Mouse (Mus musculus) midbrain, embryonic 13.5 days (tissue): ENCODE data around the gene Gm10251. TPM values are rescaled to one million over a fixed set of nuclear protein-coding genes. Genes with fewer than 3 reads are reported as not detected.
"Not testable (repeated sequence)": the region's sequence is repeated elsewhere in the genome, so short reads cannot be mapped to it uniquely, and the experiment has no call there.

ENCODE experiments used
- ATAC-seq: fragments of 200-750 bp; cut with Nextera tagmentation; 2 replicates; pipeline ENCODE4 v1.8.0; 2017; ENCODE audit warnings: mild to moderate bottlenecking, moderate TSS enrichment, moderate library complexity
- H3K27ac ChIP-seq: fragments of 300-500 bp; sonication (generic); 2 replicates; pipeline ENCODE4 v1.5.1; 2015; ENCODE audit warnings: inconsistent platforms, mild to moderate bottlenecking, moderate library complexity
- H3K27me3 ChIP-seq: fragments of 300-500 bp; sonication (generic); 2 replicates; pipeline ENCODE4 v1.6.1; 2015; ENCODE audit warnings: mild to moderate bottlenecking, inconsistent platforms
- H3K36me3 ChIP-seq: fragments of 300-500 bp; sonication (generic); 2 replicates; pipeline ENCODE4 v1.6.1; 2015; ENCODE audit warnings: mild to moderate bottlenecking, inconsistent platforms
- H3K4me1 ChIP-seq: fragments of 300-500 bp; sonication (generic); replicated peaks from 2 replicates; pipeline ENCODE4 v1.6.1; 2015; ENCODE audit warnings: inconsistent platforms
- H3K4me2 ChIP-seq: fragments of 300-500 bp; sonication (generic); replicated peaks from 2 replicates; pipeline ENCODE4 v1.6.1; 2015; ENCODE audit warnings: moderate library complexity, mild to moderate bottlenecking, inconsistent platforms
- H3K4me3 ChIP-seq: fragments of 300-500 bp; sonication (generic); replicated peaks from 2 replicates; pipeline ENCODE4 v1.5.1; 2015; ENCODE audit warnings: mild to moderate bottlenecking, inconsistent platforms
- H3K9ac ChIP-seq: fragments of 300-500 bp; sonication (generic); replicated peaks from 2 replicates; pipeline ENCODE4 v1.6.1; 2015; ENCODE audit warnings: mild to moderate bottlenecking, inconsistent platforms
- H3K9me3 ChIP-seq: fragments of 300-500 bp; sonication (generic); 2 replicates; pipeline ENCODE4 v1.6.1; 2016; ENCODE audit warnings: mild to moderate bottlenecking, inconsistent platforms
- WGBS: fragments of 180-500 bp; shearing (Covaris S2); methylation state at CpG from one replicate; pipeline ENCODE4 v1.1.7; 2015; 5-methylcytosine and 5-hydroxymethylcytosine counted together
- polyA plus RNA-seq: library from polyadenylated mRNA; unstranded; fragments of >200 nt; fragmentation: Nextera tagmentation; extraction: Ambion mirVana; gene quantifications from 2 replicates; pipeline ENCODE4 v1.2.1, GENCODE M21; 2015

Gene Gm10251
- not detected in 2 replicates for polyA plus RNA-seq

- not testable (repeated sequence) for H3K27me3 ChIP-seq, H3K4me2 ChIP-seq, H3K36me3 ChIP-seq, H3K27ac ChIP-seq, H3K9ac ChIP-seq, H3K4me1 ChIP-seq, H3K9me3 ChIP-seq, ATAC-seq, H3K4me3 ChIP-seq
- WGBS, result no CpG with 5 or more reads among the region's 1 CpGs
These were observed at the start of gene Gm10251 for GRCm38 (mm10) chr14:6684070-6684469. Gene Gm10251 (minus strand): TSS chr14:6684170.

GRCm38 (mm10) chr14:6720151-6720550, 36.2 kb upstream of the Gm10251 start, which contains the start of gene Gm8050:
Gene Gm8050 (minus strand): TSS chr14:6720251.
- not testable (repeated sequence) for H3K27ac ChIP-seq, H3K36me3 ChIP-seq, H3K4me2 ChIP-seq, H3K27me3 ChIP-seq, H3K9me3 ChIP-seq, ATAC-seq, H3K9ac ChIP-seq, H3K4me1 ChIP-seq, H3K4me3 ChIP-seq
- 83% methylated on average over 1 of the region's 2 CpGs for WGBS

GRCm38 (mm10) chr14:6622318-6622717, 61.7 kb downstream of the Gm10251 start, which contains the start of gene Gm3460:
Gene Gm3460 (minus strand): TSS chr14:6622418.
- not testable (repeated sequence) for H3K36me3 ChIP-seq, H3K4me3 ChIP-seq, H3K4me1 ChIP-seq, H3K27me3 ChIP-seq, H3K9me3 ChIP-seq, H3K9ac ChIP-seq, ATAC-seq, H3K27ac ChIP-seq, H3K4me2 ChIP-seq
- 75% methylated on average over 2 of the region's 2 CpGs for WGBS

GRCm38 (mm10) chr14:6606436-6606835, 77.5 kb downstream of the Gm10251 start:
- H3K4me2 ChIP-seq, H3K27ac ChIP-seq, H3K27me3 ChIP-seq, H3K9me3 ChIP-seq, H3K36me3 ChIP-seq, H3K4me1 ChIP-seq, ATAC-seq, H3K4me3 ChIP-seq, H3K9ac ChIP-seq: not testable (repeated sequence)
- no CpG with 5 or more reads among the region's 1 CpGs for WGBS

GRCm38 (mm10) chr14:6605004-6605403, 79.0 kb downstream of the Gm10251 start:
- 4% methylated on average over 14 of the region's 20 CpGs for WGBS
- H3K4me1 ChIP-seq, ATAC-seq, H3K27me3 ChIP-seq, H3K36me3 ChIP-seq, H3K27ac ChIP-seq, H3K9me3 ChIP-seq: not testable (repeated sequence)
- Histone ChIP-seq H3K9ac (peak overlapping the region; percentile 49; the same call in 1 of the 2 replicates), H3K4me3 (peak overlapping the region; percentile 42), H3K4me2 (peak overlapping the region; percentile 69)

GRCm38 (mm10) chr14:6604551-6604950, 79.4 kb downstream of the Gm10251 start:
- H3K36me3 ChIP-seq, H3K27ac ChIP-seq, H3K4me1 ChIP-seq, H3K9me3 ChIP-seq, ATAC-seq, H3K27me3 ChIP-seq: not testable (repeated sequence)
- peak overlapping the region; percentile 69 for H3K4me2 ChIP-seq
- peak overlapping the region; percentile 42 for H3K4me3 ChIP-seq
- H3K9ac ChIP-seq, result peak overlapping the region; percentile 49
- WGBS, result 5% methylated on average over 20 of the region's 20 CpGs

GRCm38 (mm10) chr14:6590513-6590912, 93.5 kb downstream of the Gm10251 start, which contains the start of gene Gm3629:
Gene Gm3629 (minus strand): TSS chr14:6590613.
- H3K27ac ChIP-seq, H3K4me2 ChIP-seq, H3K4me3 ChIP-seq, H3K4me1 ChIP-seq, ATAC-seq, H3K27me3 ChIP-seq, H3K9ac ChIP-seq, H3K9me3 ChIP-seq, H3K36me3 ChIP-seq: not testable (repeated sequence)
- 29% methylated on average over 1 of the region's 2 CpGs for WGBS

Other genes starting within 250 kb of the Gm10251 start
- gene Gm3594, start 239.6 kb downstream of the Gm10251 start, polyA plus RNA-seq, result not detected in 2 replicates
- not detected in 2 replicates for gene Gm8356, start 146.9 kb downstream of the Gm10251 start, polyA plus RNA-seq
- 0.48 and 0.73 TPM in 2 replicates for gene Gm3629, start 93.6 kb downstream of the Gm10251 start, polyA plus RNA-seq
- gene Gm3460, start 61.8 kb downstream of the Gm10251 start, polyA plus RNA-seq, result not detected in 2 replicates
- gene Gm8050, start 36.1 kb upstream of the Gm10251 start, polyA plus RNA-seq, result not detected in 2 replicates
- 12.7 and 16.0 TPM in 2 replicates for gene Gm3636, start 58.2 kb upstream of the Gm10251 start, polyA plus RNA-seq
- not detected in 2 replicates for gene Gm8362, start 90.2 kb upstream of the Gm10251 start, polyA plus RNA-seq
- gene Gm3642, start 156.1 kb upstream of the Gm10251 start, polyA plus RNA-seq, result not detected in 2 replicates
- 5.1 and 5.7 TPM in 2 replicates for gene Gm3667, start 205.8 kb upstream of the Gm10251 start, polyA plus RNA-seq